Mouse (Mus musculus) fat pad, adult 2 months (tissue): ENCODE results near the gene Ndufb3.
"Not testable (repeated sequence)": the region's sequence is repeated elsewhere in the genome, so short reads cannot be mapped to it uniquely, and the experiment has no call there.

Experiments used
- DNase-seq: peaks from one replicate; pipeline ENCODE4 v3.0.0-alpha.2; 2011; ENCODE audit warnings: low read depth, low spot score; ENCODE audit errors: extremely low read depth

The Ndufb3 gene

GRCm38 (mm10) chr1:58586171-58586997, at the start of gene Ndufb3, which contains the start of gene Fam126b:
Ndufb3 (plus strand) TSS chr1:58586384.
Fam126b (minus strand) TSS chr1:58586323.
- no peak for DNase-seq

- DNase-seq: peak; percentile 78
These were observed 44.8 kb upstream of the Ndufb3 start for GRCm38 (mm10) chr1:58541386-58541785.

- not testable (repeated sequence) for DNase-seq
These were observed 25.8 kb upstream of the Ndufb3 start for GRCm38 (mm10) chr1:58560370-58560769.

GRCm38 (mm10) chr1:58562455-58562854, 23.7 kb upstream of the Ndufb3 start:
- no peak for DNase-seq

GRCm38 (mm10) chr1:58564981-58565380, 21.2 kb upstream of the Ndufb3 start:
- DNase-seq: no peak

- no peak for DNase-seq
These were observed 19.6 kb upstream of the Ndufb3 start for GRCm38 (mm10) chr1:58566621-58567020.

- no peak for DNase-seq
These were observed 17.6 kb upstream of the Ndufb3 start for GRCm38 (mm10) chr1:58568456-58569130.

GRCm38 (mm10) chr1:58570437-58570836, 15.7 kb upstream of the Ndufb3 start:
- no peak for DNase-seq

GRCm38 (mm10) chr1:58579179-58579578, 7.0 kb upstream of the Ndufb3 start:
- no peak for DNase-seq

GRCm38 (mm10) chr1:58582611-58583010, 3.6 kb upstream of the Ndufb3 start:
- no peak for DNase-seq

GRCm38 (mm10) chr1:58584271-58584670, 1.9 kb upstream of the Ndufb3 start:
- DNase-seq: no peak

GRCm38 (mm10) chr1:58585373-58586170, 612 bp upstream of the Ndufb3 start:
- DNase-seq: no peak

GRCm38 (mm10) chr1:58587491-58587890, 1.3 kb downstream of the Ndufb3 start:
- DNase-seq: no peak

- DNase-seq: no peak
These were observed 16.5 kb downstream of the Ndufb3 start for GRCm38 (mm10) chr1:58602681-58603080.

- no peak for DNase-seq
These were observed 17.6 kb downstream of the Ndufb3 start for GRCm38 (mm10) chr1:58603738-58604137.

- not testable (repeated sequence) for DNase-seq
These were observed 23.4 kb downstream of the Ndufb3 start for GRCm38 (mm10) chr1:58609591-58609990.

GRCm38 (mm10) chr1:58610166-58610565, 24.0 kb downstream of the Ndufb3 start:
- DNase-seq: peak; percentile 98

GRCm38 (mm10) chr1:58610611-58611010, 24.4 kb downstream of the Ndufb3 start:
- DNase-seq: no peak

GRCm38 (mm10) chr1:58613786-58614185, 27.6 kb downstream of the Ndufb3 start:
- DNase-seq: no peak

GRCm38 (mm10) chr1:58614424-58614823, 28.2 kb downstream of the Ndufb3 start:
- no peak for DNase-seq

GRCm38 (mm10) chr1:58615146-58615545, 29.0 kb downstream of the Ndufb3 start:
- no peak for DNase-seq
